Mouse (Mus musculus) brain, embryonic 14.5 days (tissue): ENCODE measurements around the gene Trpm8.

Experiments
- CTCF ChIP-seq: fragments of 200-500 bp; IDR thresholded peaks from 2 replicates; pipeline ENCODE4 v1.5.1; 2012; ENCODE audit warnings: inconsistent platforms, mild to moderate bottlenecking, moderate library complexity, borderline replicate concordance; ENCODE audit not compliant: insufficient read depth, insufficient read length; ENCODE audit errors: extremely low read depth
- POLR2A ChIP-seq: fragments of 200-500 bp; IDR thresholded peaks from 2 replicates; pipeline ENCODE4 v1.6.1; 2012; ENCODE audit warnings: mild to moderate bottlenecking, inconsistent platforms, borderline replicate concordance; ENCODE audit not compliant: poor library complexity, insufficient read depth, insufficient read length, severe bottlenecking; ENCODE audit errors: extremely low read depth

- TF ChIP-seq POLR2A, result no peak
- TF ChIP-seq CTCF, result no peak
Measured at GRCm38 (mm10) chr1:88253540-88253939, 23.9 kb upstream of the Trpm8 start.
